Mouse (Mus musculus): ENCODE measurements around the gene Phf20. TPM values are rescaled to one million over a fixed set of nuclear protein-coding genes. Genes with fewer than 3 reads are reported as not detected.

Phf20 gene
- polyA plus RNA-seq, 1 experiment from 2014 or later: 88.3 TPM

DNA sequence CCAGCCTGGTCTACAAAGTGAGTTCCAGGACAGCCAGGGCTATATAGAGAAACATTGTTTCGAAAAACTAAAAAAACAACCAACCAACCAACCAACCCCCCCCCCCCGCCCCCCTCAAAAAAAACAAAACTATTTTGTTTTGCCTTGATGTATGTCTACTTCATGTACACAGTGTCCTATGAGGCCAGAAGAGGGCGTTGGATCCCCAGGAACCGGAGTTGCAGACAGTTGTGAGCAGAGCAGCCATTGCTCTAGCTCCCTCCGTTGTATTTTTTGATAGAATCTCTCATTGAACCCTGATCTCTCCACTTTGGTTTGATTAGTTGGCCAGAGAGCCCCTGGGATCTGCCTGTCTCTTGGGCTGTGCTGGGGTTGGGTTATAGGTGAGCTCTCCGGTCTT is 7.7 kb downstream of the Phf20 start:
- H3K4me1 ChIP-seq (ENCODE audit: control insufficient read depth, insufficient read depth, low read length): no peaks in the 10 kb centered on the region
- DNase-seq (ENCODE audit: low spot score) (no peak), ATAC-seq (replicated peaks; ENCODE audit: insufficient number of reproducible peaks, low FRiP score, low TSS enrichment, low read depth) (no peak)
- no peak overlapping the region for H3K27ac ChIP-seq (replicated peaks; ENCODE audit: low read depth, low read length)
- WGBS: 91% methylated on average over 6 of the region's 6 CpGs
- H3K4me3 ChIP-seq (ENCODE audit: low read depth, low read length): no peak overlapping the region
- no peaks in the 10 kb centered on the region for H3K27me3 ChIP-seq (ENCODE audit: control insufficient read depth, insufficient read depth, low read length)
- no peaks in the 10 kb centered on the region for H3K9me3 ChIP-seq (replicated peaks; ENCODE audit: control insufficient read depth, low read length)
- no peak overlapping the region for H3K4me2 ChIP-seq (ENCODE audit: low read depth, low read length)
- no peak overlapping the region for H3K9ac ChIP-seq (replicated peaks; ENCODE audit: low read length)
- no peaks in the 10 kb centered on the region; the same call in 1 of the 2 replicates for H3K36me3 ChIP-seq (replicated peaks; ENCODE audit: control insufficient read depth, insufficient read depth, low read depth, low read length)

DNA sequence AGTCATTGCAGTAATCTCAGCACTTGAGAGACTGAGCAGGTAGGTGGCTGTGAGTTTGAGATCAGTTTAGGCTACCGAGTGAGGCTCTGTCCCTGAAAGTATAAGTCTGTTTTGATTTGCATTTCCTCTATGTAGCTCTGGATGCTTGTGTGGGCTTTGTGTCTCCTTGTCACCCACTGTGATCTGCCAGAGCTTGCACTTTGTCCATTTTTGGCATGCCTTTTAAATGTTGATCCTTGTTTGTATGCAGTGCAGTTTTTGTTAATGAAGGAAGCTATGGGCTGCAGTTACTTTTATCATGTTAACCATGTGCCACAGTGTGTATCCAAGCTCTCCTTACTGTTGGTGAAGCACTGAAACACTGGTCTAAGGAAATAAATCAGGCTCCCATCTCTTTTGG is 21.5 kb downstream of the Phf20 start:
- H3K36me3 ChIP-seq (replicated peaks; ENCODE audit: control insufficient read depth, insufficient read depth, low read depth, low read length): no peaks in the 10 kb centered on the region; the same call in 1 of the 2 replicates

DNA sequence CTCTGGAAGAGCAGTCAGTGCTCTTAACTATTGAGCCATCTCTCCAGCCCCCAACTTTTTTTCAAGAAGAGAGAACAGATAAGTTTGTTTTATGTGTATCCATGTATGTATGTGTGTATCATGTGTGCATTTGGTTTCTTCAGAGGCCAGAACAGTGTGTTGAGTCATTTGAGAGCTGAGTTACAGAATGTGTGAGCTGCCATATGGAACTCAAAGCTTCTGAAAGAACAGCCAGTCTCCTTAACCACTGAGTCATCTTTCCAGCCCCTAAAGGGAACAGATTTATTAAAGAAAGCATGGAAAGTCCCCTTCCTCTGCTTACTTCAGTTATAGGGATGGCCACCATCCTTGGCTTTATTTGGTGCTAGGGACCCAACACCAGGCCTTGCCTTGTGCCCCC is 25.8 kb downstream of the Phf20 start:
- no peak overlapping the region for H3K27ac ChIP-seq (replicated peaks; ENCODE audit: low read depth, low read length)
- H3K36me3 ChIP-seq (replicated peaks; ENCODE audit: control insufficient read depth, insufficient read depth, low read depth, low read length): no peaks in the 10 kb centered on the region; the same call in 1 of the 2 replicates
- DNase-seq (ENCODE audit: low spot score) (no peak), ATAC-seq (replicated peaks; ENCODE audit: insufficient number of reproducible peaks, low FRiP score, low TSS enrichment, low read depth) (no peak)
- no peak overlapping the region for H3K4me3 ChIP-seq (ENCODE audit: low read depth, low read length)
- no peaks in the 10 kb centered on the region for H3K27me3 ChIP-seq (ENCODE audit: control insufficient read depth, insufficient read depth, low read length)
- no peaks in the 10 kb centered on the region for H3K4me1 ChIP-seq (ENCODE audit: control insufficient read depth, insufficient read depth, low read length)
- no peak overlapping the region for H3K4me2 ChIP-seq (ENCODE audit: low read depth, low read length)
- no peak overlapping the region for H3K9ac ChIP-seq (replicated peaks; ENCODE audit: low read length)
- no peaks in the 10 kb centered on the region for H3K9me3 ChIP-seq (replicated peaks; ENCODE audit: control insufficient read depth, low read length)

More for the DNA sequence above, 21.5 kb downstream of the Phf20 start:
- no peak overlapping the region for H3K27ac ChIP-seq (replicated peaks; ENCODE audit: low read depth, low read length)
- 79% methylated on average over 1 of the region's 1 CpGs for WGBS
- H3K4me1 ChIP-seq (ENCODE audit: control insufficient read depth, insufficient read depth, low read length): no peaks in the 10 kb centered on the region
- no peak overlapping the region for H3K4me3 ChIP-seq (ENCODE audit: low read depth, low read length)
- DNase-seq (ENCODE audit: low spot score): no peak
- ATAC-seq (replicated peaks; ENCODE audit: insufficient number of reproducible peaks, low FRiP score, low TSS enrichment, low read depth): no peak
- H3K9me3 ChIP-seq (replicated peaks; ENCODE audit: control insufficient read depth, low read length): no peaks in the 10 kb centered on the region
- H3K9ac ChIP-seq (replicated peaks; ENCODE audit: low read length): no peak overlapping the region
- H3K4me2 ChIP-seq (ENCODE audit: low read depth, low read length): no peak overlapping the region
- H3K27me3 ChIP-seq (ENCODE audit: control insufficient read depth, insufficient read depth, low read length): no peaks in the 10 kb centered on the region

DNA sequence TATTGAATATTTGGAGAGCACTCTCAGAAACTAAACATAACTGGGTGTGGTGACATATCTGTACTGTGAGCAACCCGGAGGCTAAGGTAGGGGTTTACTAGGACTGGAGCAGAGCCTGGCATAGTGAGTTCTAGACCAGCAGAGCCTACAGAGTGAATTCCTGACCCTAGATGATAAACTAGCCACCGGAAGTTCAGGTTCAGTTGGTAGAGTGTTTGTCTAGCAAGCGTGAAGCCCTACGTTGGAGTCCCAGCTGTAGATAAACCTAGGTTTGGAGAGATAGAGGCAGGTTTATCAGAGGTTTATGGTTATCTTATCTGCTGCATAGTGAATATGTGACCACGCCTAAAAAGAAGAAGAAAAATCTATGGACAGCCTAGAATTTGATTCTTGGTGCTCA is 27.8 kb downstream of the Phf20 start:
- Histone ChIP-seq H3K36me3 (replicated peaks; ENCODE audit: control insufficient read depth, insufficient read depth, low read depth, low read length) (no peaks in the 10 kb centered on the region; the same call in 1 of the 2 replicates), H3K4me1 (ENCODE audit: control insufficient read depth, insufficient read depth, low read length) (no peaks in the 10 kb centered on the region), H3K27ac (replicated peaks; ENCODE audit: low read depth, low read length) (no peak overlapping the region), H3K9ac (replicated peaks; ENCODE audit: low read length) (no peak overlapping the region), H3K4me3 (ENCODE audit: low read depth, low read length) (no peak overlapping the region), H3K9me3 (replicated peaks; ENCODE audit: control insufficient read depth, low read length) (no peaks in the 10 kb centered on the region), H3K4me2 (ENCODE audit: low read depth, low read length) (no peak overlapping the region), H3K27me3 (ENCODE audit: control insufficient read depth, insufficient read depth, low read length) (no peaks in the 10 kb centered on the region)
- no peak for ATAC-seq (replicated peaks; ENCODE audit: insufficient number of reproducible peaks, low FRiP score, low TSS enrichment, low read depth)
- no peak for DNase-seq (ENCODE audit: low spot score)
- 93% methylated on average over 5 of the region's 5 CpGs for WGBS

DNA sequence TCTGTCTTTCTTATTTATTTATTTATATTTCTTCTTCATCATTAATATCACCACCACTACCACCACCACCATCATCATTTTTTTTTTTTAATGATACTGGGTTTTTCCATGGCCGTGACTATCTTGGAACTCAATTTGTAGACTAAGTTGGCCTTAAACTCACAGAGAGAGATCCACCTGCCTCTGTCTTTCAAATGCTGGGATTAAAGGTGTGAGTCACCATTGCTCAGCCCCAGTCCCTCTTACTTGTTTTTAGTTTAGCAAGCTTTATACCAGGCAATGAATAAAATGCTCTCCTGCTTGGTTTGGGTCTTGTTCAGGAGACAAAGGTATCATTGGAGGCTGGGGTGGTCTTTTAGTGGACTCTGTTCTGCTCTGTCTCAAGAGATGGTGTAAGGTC is 31.4 kb downstream of the Phf20 start:
- ATAC-seq (replicated peaks; ENCODE audit: insufficient number of reproducible peaks, low FRiP score, low TSS enrichment, low read depth): no peak
- no peak for DNase-seq (ENCODE audit: low spot score)
- H3K9ac ChIP-seq (replicated peaks; ENCODE audit: low read length): no peak overlapping the region
- H3K9me3 ChIP-seq (replicated peaks; ENCODE audit: control insufficient read depth, low read length): no peaks in the 10 kb centered on the region
- no peaks in the 10 kb centered on the region for H3K4me1 ChIP-seq (ENCODE audit: control insufficient read depth, insufficient read depth, low read length)
- H3K4me3 ChIP-seq (ENCODE audit: low read depth, low read length): no peak overlapping the region
- no peaks in the 10 kb centered on the region for H3K27me3 ChIP-seq (ENCODE audit: control insufficient read depth, insufficient read depth, low read length)
- WGBS: 89% methylated on average over 1 of the region's 1 CpGs
- no peak overlapping the region for H3K27ac ChIP-seq (replicated peaks; ENCODE audit: low read depth, low read length)
- no peaks in the 10 kb centered on the region; the same call in 1 of the 2 replicates for H3K36me3 ChIP-seq (replicated peaks; ENCODE audit: control insufficient read depth, insufficient read depth, low read depth, low read length)
- H3K4me2 ChIP-seq (ENCODE audit: low read depth, low read length): no peak overlapping the region

DNA sequence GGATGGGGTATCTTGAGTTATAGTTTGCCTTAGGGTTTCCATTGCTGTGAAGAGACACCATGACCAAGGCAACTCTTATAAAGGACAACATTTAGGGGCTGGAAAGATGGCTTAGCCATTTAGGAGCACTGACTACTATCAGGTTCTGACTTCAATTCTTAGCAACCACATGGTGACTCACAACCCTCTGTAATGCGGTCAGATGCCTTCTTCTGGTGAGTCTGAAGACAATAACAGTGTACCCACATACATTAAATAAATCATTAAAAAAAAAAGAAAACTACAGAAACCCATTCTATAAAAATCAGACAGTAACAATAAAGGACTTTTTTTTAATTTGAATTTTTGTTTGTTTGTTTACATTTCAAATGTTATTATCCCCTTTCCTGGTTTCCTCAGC is 32.9 kb downstream of the Phf20 start:
- H3K4me2 ChIP-seq (ENCODE audit: low read depth, low read length): no peak overlapping the region
- 0 out of 2 replicates have a peak, but pooled peaks cover 2% of the 10 kb centered on the region for H3K4me1 ChIP-seq (ENCODE audit: control insufficient read depth, insufficient read depth, low read length)
- DNase-seq (ENCODE audit: low spot score) (no peak), ATAC-seq (replicated peaks; ENCODE audit: insufficient number of reproducible peaks, low FRiP score, low TSS enrichment, low read depth) (no peak)
- no peaks in the 10 kb centered on the region; the same call in 1 of the 2 replicates for H3K36me3 ChIP-seq (replicated peaks; ENCODE audit: control insufficient read depth, insufficient read depth, low read depth, low read length)
- H3K4me3 ChIP-seq (ENCODE audit: low read depth, low read length): no peak overlapping the region
- H3K9me3 ChIP-seq (replicated peaks; ENCODE audit: control insufficient read depth, low read length): no peaks in the 10 kb centered on the region
- H3K9ac ChIP-seq (replicated peaks; ENCODE audit: low read length): no peak overlapping the region
- 96% methylated on average over 1 of the region's 1 CpGs for WGBS
- H3K27me3 ChIP-seq (ENCODE audit: control insufficient read depth, insufficient read depth, low read length): no peaks in the 10 kb centered on the region
- no peak overlapping the region for H3K27ac ChIP-seq (replicated peaks; ENCODE audit: low read depth, low read length)

DNA sequence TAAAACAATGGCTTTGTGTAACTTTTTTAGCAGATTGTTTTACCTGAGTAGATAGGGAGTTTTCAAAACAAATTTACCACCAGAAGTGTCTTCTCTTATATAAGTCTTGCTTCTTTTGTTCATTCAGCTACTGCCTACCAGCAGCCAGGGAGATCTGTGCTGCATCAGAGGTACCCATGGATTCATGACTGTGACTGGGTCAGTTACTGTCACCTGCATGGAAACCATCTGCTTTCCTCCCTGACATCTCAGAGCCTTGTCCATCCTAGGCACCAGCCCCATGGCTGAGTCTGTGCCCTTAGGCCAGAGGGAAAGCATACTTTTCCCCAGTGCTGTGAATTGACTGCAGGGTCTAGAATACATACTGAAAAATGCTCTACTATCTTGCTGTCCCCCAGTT is 35.1 kb downstream of the Phf20 start:
- peaks cover 5% of the 10 kb centered on the region; the same call in 1 of the 2 replicates for H3K4me1 ChIP-seq (ENCODE audit: control insufficient read depth, insufficient read depth, low read length)
- no peaks in the 10 kb centered on the region for H3K27me3 ChIP-seq (ENCODE audit: control insufficient read depth, insufficient read depth, low read length)
- no peaks in the 10 kb centered on the region; the same call in none of the 2 replicates for H3K36me3 ChIP-seq (replicated peaks; ENCODE audit: control insufficient read depth, insufficient read depth, low read depth, low read length)
- H3K9me3 ChIP-seq (replicated peaks; ENCODE audit: control insufficient read depth, low read length): no peaks in the 10 kb centered on the region
- no peak for ATAC-seq (replicated peaks; ENCODE audit: insufficient number of reproducible peaks, low FRiP score, low TSS enrichment, low read depth)
- H3K27ac ChIP-seq (replicated peaks; ENCODE audit: low read depth, low read length): no peak overlapping the region
- H3K9ac ChIP-seq (replicated peaks; ENCODE audit: low read length): no peak overlapping the region
- no peak for DNase-seq (ENCODE audit: low spot score)
- H3K4me2 ChIP-seq (ENCODE audit: low read depth, low read length): no peak overlapping the region
- no peak overlapping the region for H3K4me3 ChIP-seq (ENCODE audit: low read depth, low read length)

DNA sequence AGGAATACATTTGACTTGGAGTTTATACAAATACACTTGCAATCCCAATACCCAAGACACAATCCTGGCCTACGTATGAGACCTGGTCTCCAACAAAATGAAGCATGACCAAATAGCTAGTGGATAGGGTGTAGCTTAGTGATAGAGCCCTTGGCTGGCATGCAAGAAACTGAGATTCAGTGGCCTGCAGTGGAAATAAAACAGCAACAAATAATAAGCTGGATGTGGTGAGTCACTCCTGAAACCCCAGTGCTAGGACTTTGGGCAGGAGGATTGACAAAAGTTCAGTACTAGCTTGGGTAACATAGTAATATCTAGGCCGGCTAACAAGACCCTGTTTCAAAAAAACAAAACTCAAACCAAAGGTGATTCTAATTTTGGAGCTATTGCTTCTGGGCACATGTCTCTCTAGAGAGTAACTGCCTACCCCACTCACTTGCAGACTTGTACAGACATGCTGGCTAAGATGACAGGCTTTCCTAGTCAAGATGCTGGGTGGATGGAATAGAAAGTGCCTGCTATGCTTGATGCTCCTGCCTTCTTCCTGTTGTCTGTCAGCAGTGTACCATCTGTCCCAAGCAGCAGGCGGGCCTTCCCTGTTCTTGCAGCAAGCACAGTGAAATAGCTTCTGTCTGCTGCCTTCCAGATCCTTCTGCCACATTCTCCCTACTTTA is 37.1 kb downstream of the Phf20 start:
- peaks cover 5% of the 10 kb centered on the region; the same call in 1 of the 2 replicates for H3K4me1 ChIP-seq (ENCODE audit: control insufficient read depth, insufficient read depth, low read length)
- no peak overlapping the region for H3K9ac ChIP-seq (replicated peaks; ENCODE audit: low read length)
- no peak overlapping the region for H3K27ac ChIP-seq (replicated peaks; ENCODE audit: low read depth, low read length)
- no peaks in the 10 kb centered on the region for H3K27me3 ChIP-seq (ENCODE audit: control insufficient read depth, insufficient read depth, low read length)
- DNase-seq (ENCODE audit: low spot score) (peak; percentile 9), ATAC-seq (replicated peaks; ENCODE audit: insufficient number of reproducible peaks, low FRiP score, low TSS enrichment, low read depth) (no peak)
- no peak overlapping the region for H3K4me3 ChIP-seq (ENCODE audit: low read depth, low read length)
- H3K36me3 ChIP-seq (replicated peaks; ENCODE audit: control insufficient read depth, insufficient read depth, low read depth, low read length): no peaks in the 10 kb centered on the region; the same call in 1 of the 2 replicates
- no peak overlapping the region for H3K4me2 ChIP-seq (ENCODE audit: low read depth, low read length)
- WGBS: 42% methylated on average over 3 of the region's 3 CpGs
- H3K9me3 ChIP-seq (replicated peaks; ENCODE audit: control insufficient read depth, low read length): no peaks in the 10 kb centered on the region

Measured in embryonic facial prominence, embryonic 11.5 days (tissue).